8 mouse cellular contexts compared by ENCODE assay signal in the genomic region with DNA sequence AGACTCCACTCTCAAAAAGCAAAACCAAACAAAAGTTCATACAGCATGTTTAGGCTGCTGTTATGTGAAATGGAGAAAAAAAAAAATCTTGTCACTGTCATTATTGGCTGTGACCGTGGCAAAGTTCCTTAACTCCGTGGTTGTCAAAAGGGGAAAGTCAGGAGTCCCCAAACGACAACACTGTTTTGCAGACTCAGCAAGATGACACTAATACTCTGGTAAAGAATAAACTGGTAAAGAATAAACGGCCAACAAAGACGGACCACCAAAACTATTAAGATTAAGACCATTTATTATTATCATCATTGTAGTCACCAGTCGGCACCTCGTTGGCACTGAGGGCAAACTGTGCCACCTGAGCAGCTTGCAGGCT. TPM values are rescaled to one million over a fixed set of nuclear protein-coding genes. Genes with fewer than 3 reads are reported as not detected.
DNase-seq lines count a peak whose midpoint lies in the region; ATAC-seq and TF ChIP-seq lines count a peak whose summit lies in the region.

No protein-coding gene starts in this region.

- peak overlapping the region; percentile 79 for H3K4me2 ChIP-seq in heart, embryonic 13.5 days
- peak overlapping the region; percentile 73 for H3K4me2 ChIP-seq in forebrain, embryonic 16.5 days (ENCODE audit: low read length)
- peak overlapping the region; percentile 81 for H3K4me2 ChIP-seq in liver, postnatal 0 days (ENCODE audit: low read depth, low read length)

- H3K27ac ChIP-seq in heart, embryonic 13.5 days (replicated peaks): peak overlapping the region; percentile 92
- H3K27ac ChIP-seq in ES-Bruce4 (ENCODE audit: insufficient read depth, low read length): no peak overlapping the region
- peak overlapping the region; percentile 79 for H3K27ac ChIP-seq in forebrain, embryonic 16.5 days (ENCODE audit: low read length)
- peak overlapping the region; percentile 92 for H3K27ac ChIP-seq in liver, postnatal 0 days (ENCODE audit: low read depth)

- H3K9ac ChIP-seq in heart, embryonic 13.5 days: peak overlapping the region; percentile 96
- H3K9ac ChIP-seq in ES-Bruce4 (ENCODE audit: low read depth, poor library complexity, severe bottlenecking): peak overlapping the region; percentile 95
- H3K9ac ChIP-seq in forebrain, embryonic 16.5 days (replicated peaks; ENCODE audit: low read depth, low read length): peak overlapping the region; percentile 88
- peak overlapping the region; percentile 92 for H3K9ac ChIP-seq in liver, postnatal 0 days (replicated peaks)

- WGBS in heart, embryonic 13.5 days: 1% methylated on average over 7 of the region's 7 CpGs
- WGBS in forebrain, embryonic 16.5 days: 5% methylated on average over 7 of the region's 7 CpGs
- WGBS in liver, postnatal 0 days (ENCODE audit: insufficient replicate concordance): 0% methylated on average over 7 of the region's 7 CpGs

- intact Hi-C loops in heart, postnatal 36 days (cut with DNase I): no loop called here

- no peaks in the 10 kb centered on the region for H3K27me3 ChIP-seq in heart, embryonic 13.5 days (replicated peaks)
- H3K27me3 ChIP-seq in ES-Bruce4 (ENCODE audit: control insufficient read depth, insufficient read depth, low read length, poor library complexity, severe bottlenecking): no peaks in the 10 kb centered on the region
- no peaks in the 10 kb centered on the region for H3K27me3 ChIP-seq in forebrain, embryonic 16.5 days (replicated peaks; ENCODE audit: control insufficient read depth, insufficient read depth, low read length)
- no peaks in the 10 kb centered on the region for H3K27me3 ChIP-seq in liver, postnatal 0 days (ENCODE audit: insufficient read depth, low read length)

- no peaks in the 10 kb centered on the region for H3K9me3 ChIP-seq in heart, embryonic 13.5 days
- no peaks in the 10 kb centered on the region for H3K9me3 ChIP-seq in ES-Bruce4 (replicated peaks; ENCODE audit: control insufficient read depth, insufficient read depth, low read length, poor library complexity, severe bottlenecking)
- H3K9me3 ChIP-seq in forebrain, embryonic 16.5 days (ENCODE audit: control insufficient read depth, low read length): no peaks in the 10 kb centered on the region
- H3K9me3 ChIP-seq in liver, postnatal 0 days (ENCODE audit: low read length): no peaks in the 10 kb centered on the region

- H3K4me1 ChIP-seq in heart, embryonic 13.5 days: peaks cover 66% of the 10 kb centered on the region
- peaks cover 1% of the 10 kb centered on the region for H3K4me1 ChIP-seq in ES-Bruce4 (ENCODE audit: control insufficient read depth, insufficient read depth, low read length)
- H3K4me1 ChIP-seq in forebrain, embryonic 16.5 days (replicated peaks; ENCODE audit: control insufficient read depth, insufficient read depth, low read length): peaks cover 36% of the 10 kb centered on the region
- H3K4me1 ChIP-seq in liver, postnatal 0 days (ENCODE audit: insufficient read depth): peaks cover 25% of the 10 kb centered on the region

- peaks cover 83% of the 10 kb centered on the region for H3K36me3 ChIP-seq in heart, embryonic 13.5 days
- H3K36me3 ChIP-seq in ES-Bruce4 (ENCODE audit: control insufficient read depth, insufficient read depth, low read length, poor library complexity, severe bottlenecking): peaks cover 72% of the 10 kb centered on the region
- peaks cover 46% of the 10 kb centered on the region for H3K36me3 ChIP-seq in forebrain, embryonic 16.5 days (ENCODE audit: control insufficient read depth, insufficient read depth)
- H3K36me3 ChIP-seq in liver, postnatal 0 days (replicated peaks; ENCODE audit: insufficient read depth, low read length): peaks cover 75% of the 10 kb centered on the region

- TF ChIP-seq CTCF in ES-Bruce4 (IDR thresholded peaks at IDR 0.05; ENCODE audit: low read depth, low read length): no peak
- TF ChIP-seq CTCF in liver, postnatal 0 days (IDR thresholded peaks at IDR 0.05; ENCODE audit: low read depth): no peak

- no peak for TF ChIP-seq EP300 in ES-Bruce4 (IDR thresholded peaks at IDR 0.05; ENCODE audit: insufficient read depth, low read depth, low read length)
- no peak for TF ChIP-seq EP300 in liver, postnatal 0 days (IDR thresholded peaks at IDR 0.05; ENCODE audit: low read depth)

- no peak for ATAC-seq in heart, embryonic 13.5 days (ENCODE audit: extremely low read depth, insufficient number of reproducible peaks, low FRiP score, low TSS enrichment)
- ATAC-seq in forebrain, embryonic 16.5 days: no peak
- ATAC-seq in liver, postnatal 0 days: no peak

- TF ChIP-seq POLR2A in ES-Bruce4 (IDR thresholded peaks at IDR 0.05; ENCODE audit: insufficient read depth, low read length): no peak

- no peak for DNase-seq in heart, postnatal 36 days
- no peak for DNase-seq in liver, postnatal 0 days
- DNase-seq in layer of hippocampus, postnatal 36 days: no peak
- no peak for DNase-seq in layer of hippocampus, adult 9-10 months (ENCODE audit: low spot score)
- DNase-seq in cerebellum, postnatal 4 days (ENCODE audit: low spot score in 2 of 2): no peak

- H3K4me3 ChIP-seq in heart, embryonic 13.5 days: peak overlapping the region; percentile 87
- peak overlapping the region; percentile 76 for H3K4me3 ChIP-seq in ES-Bruce4 (ENCODE audit: low read depth, low read length)
- peak overlapping the region; percentile 76 for H3K4me3 ChIP-seq in forebrain, embryonic 16.5 days (replicated peaks; ENCODE audit: low read length)
- peak overlapping the region; percentile 81 for H3K4me3 ChIP-seq in liver, postnatal 0 days (ENCODE audit: low read depth, low read length)

RNA-seq across cellular contexts. Expression of a gene that starts 0.6 kb away (rescaled TPM):
- polyA plus RNA-seq in heart, embryonic 13.5 days (2015; fragmentation: Nextera tagmentation; extraction: Ambion mirVana): 108 and 123 TPM in 2 replicates
- total RNA-seq in heart, postnatal 36 days (2021): 10 to 100 TPM; 84.0 to 87.4 TPM
- 68.0 and 76.1 TPM in 2 replicates for polyA plus RNA-seq in ES-Bruce4 (2011; ENCODE audit: insufficient read depth, insufficient read length, low read depth, missing spikeins)
- polyA plus RNA-seq in forebrain, embryonic 16.5 days (2015; fragmentation: Nextera tagmentation; extraction: Ambion mirVana): 84.8 and 86.5 TPM in 2 replicates
- polyA plus RNA-seq in liver, postnatal 0 days (2015; fragmentation: Nextera tagmentation; extraction: Ambion mirVana): 154 and 164 TPM in 2 replicates
- total RNA-seq in layer of hippocampus, postnatal 36 days (2021): 10 to 100 TPM; 67.9 to 68.5 TPM

RNA-seq across cellular contexts. Expression of a gene that starts 6.9 kb away (rescaled TPM):
- 711 and 772 TPM in 2 replicates for polyA plus RNA-seq in heart, embryonic 13.5 days (2015; fragmentation: Nextera tagmentation; extraction: Ambion mirVana)
- total RNA-seq in heart, postnatal 36 days (2021): 100 to 1,000 TPM; 337 to 380 TPM
- 507 and 546 TPM in 2 replicates for polyA plus RNA-seq in ES-Bruce4 (2011; ENCODE audit: insufficient read depth, insufficient read length, low read depth, missing spikeins)
- polyA plus RNA-seq in forebrain, embryonic 16.5 days (2015; fragmentation: Nextera tagmentation; extraction: Ambion mirVana): 610 and 631 TPM in 2 replicates
- 331 and 375 TPM in 2 replicates for polyA plus RNA-seq in liver, postnatal 0 days (2015; fragmentation: Nextera tagmentation; extraction: Ambion mirVana)
- 100 to 1,000 TPM; 557 to 631 TPM for total RNA-seq in layer of hippocampus, postnatal 36 days (2021)

RNA-seq across cellular contexts. Expression of a gene that starts 8.5 kb away (rescaled TPM):
- polyA plus RNA-seq in heart, embryonic 13.5 days (2015; fragmentation: Nextera tagmentation; extraction: Ambion mirVana): 50.2 and 52.3 TPM in 2 replicates
- total RNA-seq in heart, postnatal 36 days (2021): 10 to 100 TPM; 28.5 to 29.5 TPM
- 19.5 and 20.5 TPM in 2 replicates for polyA plus RNA-seq in ES-Bruce4 (2011; ENCODE audit: insufficient read depth, insufficient read length, low read depth, missing spikeins)
- polyA plus RNA-seq in forebrain, embryonic 16.5 days (2015; fragmentation: Nextera tagmentation; extraction: Ambion mirVana): 31.3 and 34.3 TPM in 2 replicates
- polyA plus RNA-seq in liver, postnatal 0 days (2015; fragmentation: Nextera tagmentation; extraction: Ambion mirVana): 31.9 and 34.9 TPM in 2 replicates
- total RNA-seq in layer of hippocampus, postnatal 36 days (2021): 10 to 100 TPM; 23.2 to 25.7 TPM

RNA-seq across cellular contexts. Expression of a gene that starts 16.9 kb away (rescaled TPM):
- 58.3 and 63.1 TPM in 2 replicates for polyA plus RNA-seq in heart, embryonic 13.5 days (2015; fragmentation: Nextera tagmentation; extraction: Ambion mirVana)
- 10 to 100 TPM; 23.1 TPM for total RNA-seq in heart, postnatal 36 days (2021)
- 50.8 and 52.6 TPM in 2 replicates for polyA plus RNA-seq in ES-Bruce4 (2011; ENCODE audit: insufficient read depth, insufficient read length, low read depth, missing spikeins)
- polyA plus RNA-seq in forebrain, embryonic 16.5 days (2015; fragmentation: Nextera tagmentation; extraction: Ambion mirVana): 126 TPM in 2 replicates
- 30.3 and 33.6 TPM in 2 replicates for polyA plus RNA-seq in liver, postnatal 0 days (2015; fragmentation: Nextera tagmentation; extraction: Ambion mirVana)
- 10 to 100 TPM; 51.2 to 52.7 TPM for total RNA-seq in layer of hippocampus, postnatal 36 days (2021)

RNA-seq across cellular contexts. Expression of a gene that starts 17.2 kb away (rescaled TPM):
- polyA plus RNA-seq in heart, embryonic 13.5 days (2015; fragmentation: Nextera tagmentation; extraction: Ambion mirVana): 6.3 and 6.6 TPM in 2 replicates
- total RNA-seq in heart, postnatal 36 days (2021): 1 to 10 TPM; 9.3 to 9.9 TPM
- polyA plus RNA-seq in ES-Bruce4 (2011; ENCODE audit: insufficient read depth, insufficient read length, low read depth, missing spikeins): 2.5 and 3.1 TPM in 2 replicates
- 8.2 and 8.7 TPM in 2 replicates for polyA plus RNA-seq in forebrain, embryonic 16.5 days (2015; fragmentation: Nextera tagmentation; extraction: Ambion mirVana)
- 2.4 and 2.5 TPM in 2 replicates for polyA plus RNA-seq in liver, postnatal 0 days (2015; fragmentation: Nextera tagmentation; extraction: Ambion mirVana)
- total RNA-seq in layer of hippocampus, postnatal 36 days (2021): 10 to 100 TPM in 1 of 2 experiments, 1 to 10 TPM in 1; 9.4 to 10.5 TPM
